Mouse (Mus musculus) lung, postnatal 0 days (tissue): ENCODE measurements at regions not wholly inside any gene's neighbourhood (a gene's known extent, or its start where the extent isn't known, plus 50 kb on each side); places are given as distances from the start of the nearest gene placed in this dataset.

Experiments used
- CTCF ChIP-seq: IDR thresholded peaks from 2 replicates; pipeline ENCODE4 v1.5.1; 2016; ENCODE audit warnings: antibody characterized with exemption, mild to moderate bottlenecking
- EP300 ChIP-seq: IDR thresholded peaks from 2 replicates; pipeline ENCODE4 v1.6.1; 2016; ENCODE audit warnings: antibody characterized with exemption, mild to moderate bottlenecking, control low read depth

DNA sequence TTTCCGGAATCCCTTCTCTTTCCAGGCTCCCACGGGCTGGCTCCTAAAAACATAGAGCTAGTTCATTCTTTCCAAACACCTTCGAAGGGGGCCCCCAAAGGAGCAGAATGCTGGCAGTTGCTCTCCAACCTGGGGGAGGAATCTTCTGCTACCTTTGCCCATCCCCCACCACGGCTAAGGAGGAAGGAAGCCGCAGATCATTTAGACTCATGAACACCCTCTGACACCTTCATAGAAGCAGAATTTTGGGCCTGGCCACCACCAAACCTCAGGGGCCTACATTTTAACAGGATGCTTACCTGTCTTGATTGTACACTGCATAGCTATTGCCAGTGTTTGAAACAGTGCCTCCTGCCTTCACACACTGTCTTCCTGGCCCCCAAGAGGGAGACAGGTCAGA is 369.3 kb upstream of the Jarid2 start:
- TF ChIP-seq CTCF: no peak
- TF ChIP-seq EP300: no peak
